Mouse (Mus musculus) heart, postnatal 25 days (tissue): ENCODE data around the gene Gm20388. TPM values are rescaled to one million over a fixed set of nuclear protein-coding genes. Genes with fewer than 3 reads are reported as not detected.
"Not testable (repeated sequence)": the region's sequence is repeated elsewhere in the genome, so short reads cannot be mapped to it uniquely, and the experiment has no call there.

ENCODE experiments used
- DNase-seq: peaks from one replicate; pipeline ENCODE4 v3.0.0; 2022; ENCODE audit warnings: low spot score
- intact Hi-C: fragments of 180-260 bp; cut with DNase I; formaldehyde crosslinking; loops from one replicate; pipeline ENCODE4 v1.15.1; 2025
- total RNA-seq, 2 experiments: library from RNA; stranded (reverse); gene quantifications; 2 replicates each; pipeline ENCODE4 v1.2.3; 2021

The Gm20388 gene
- total RNA-seq, 2 experiments from 2014 or later = 2.7 TPM; not detected in 1

DNA sequence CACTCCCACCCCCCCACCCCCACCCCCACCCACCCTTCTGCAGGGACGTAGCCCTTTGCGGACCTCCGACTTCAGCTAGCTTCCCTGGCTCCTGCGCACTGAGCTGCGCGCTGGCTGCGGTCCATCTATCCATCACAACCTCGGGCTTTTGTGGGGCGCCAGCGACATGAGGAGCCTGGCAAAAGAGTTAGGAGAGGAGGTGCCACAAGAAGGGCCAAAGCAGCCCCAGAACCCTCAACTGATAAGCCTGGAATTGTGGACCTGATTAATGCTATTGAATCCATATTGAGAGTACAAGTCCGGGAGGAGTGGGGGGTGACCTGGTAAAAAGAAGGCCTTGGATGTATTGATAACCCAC lies 3604.9 kb downstream of the Gm20388 start:
- intact Hi-C loops = no loop called here
- DNase-seq = no peak

DNA sequence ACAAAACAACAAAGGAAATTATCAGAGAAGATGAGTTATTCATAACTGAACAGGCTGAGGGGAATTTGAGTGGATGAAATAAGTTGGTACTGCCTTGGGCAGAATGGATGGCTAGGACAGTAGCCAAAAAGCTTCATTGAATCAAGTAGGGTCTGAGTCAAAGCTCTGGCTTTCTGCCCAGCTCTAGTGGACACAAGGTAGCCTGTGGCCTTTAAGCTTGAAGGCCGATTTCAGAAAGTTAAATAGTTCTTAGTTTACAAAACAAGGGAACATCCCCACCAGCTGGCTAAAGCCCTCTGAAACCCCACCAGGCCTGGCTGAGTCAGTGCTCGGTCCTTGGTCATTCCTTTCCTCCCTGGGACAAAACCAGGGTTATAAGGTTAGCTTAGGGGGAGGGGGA lies 3606.0 kb downstream of the Gm20388 start:
- intact Hi-C loops = no loop called here

DNA sequence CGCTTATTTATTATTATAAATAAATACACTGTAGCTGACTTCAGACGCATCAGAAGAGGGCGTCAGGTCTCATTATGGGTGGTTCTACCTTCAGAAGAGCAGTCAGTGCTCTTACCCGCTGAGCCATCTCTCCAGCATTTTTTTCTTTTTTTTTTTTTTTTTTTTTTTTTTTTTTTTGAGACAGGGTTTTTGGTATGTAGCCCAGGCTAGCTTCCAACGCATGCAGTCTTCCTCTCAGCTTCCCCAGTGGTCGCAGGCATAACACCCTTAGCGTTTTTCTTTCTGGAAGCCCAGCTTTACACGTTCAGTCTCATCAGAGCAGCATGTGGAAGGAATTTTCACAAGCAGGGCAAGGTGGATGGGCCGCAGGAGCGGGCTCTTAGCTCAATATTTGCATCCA lies 3607.5 kb downstream of the Gm20388 start:
- intact Hi-C loops = no loop called here
- no peak for DNase-seq

More for the DNA sequence above, 3606.0 kb downstream of the Gm20388 start:
- DNase-seq = no peak

DNA sequence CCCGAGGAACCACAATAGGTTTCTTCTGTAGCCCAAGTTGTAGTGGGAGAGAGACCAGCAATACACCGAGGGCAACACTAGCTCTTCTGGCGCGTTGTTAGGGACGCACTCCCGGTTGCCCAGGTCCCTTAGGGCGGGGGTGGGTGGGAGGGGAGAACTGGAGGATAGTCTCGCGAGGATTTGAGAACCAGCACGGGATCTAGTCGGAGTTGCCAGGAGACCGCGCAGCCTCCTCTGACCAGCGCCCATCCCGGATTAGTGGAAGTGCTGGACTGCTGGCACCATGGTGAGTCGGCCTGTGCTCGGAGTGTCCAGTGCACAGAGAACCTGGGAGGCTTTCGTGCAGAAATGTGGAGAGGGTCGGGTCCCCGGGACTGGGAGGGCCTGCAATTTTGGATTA lies 3608.0 kb downstream of the Gm20388 start, which contains the start of gene Gas8:
Gene Gas8 (plus strand): TSS at position 168 of the 400 bp plus-strand sequence.
- peak; percentile 82 for DNase-seq
- intact Hi-C loops = no loop called here

DNA sequence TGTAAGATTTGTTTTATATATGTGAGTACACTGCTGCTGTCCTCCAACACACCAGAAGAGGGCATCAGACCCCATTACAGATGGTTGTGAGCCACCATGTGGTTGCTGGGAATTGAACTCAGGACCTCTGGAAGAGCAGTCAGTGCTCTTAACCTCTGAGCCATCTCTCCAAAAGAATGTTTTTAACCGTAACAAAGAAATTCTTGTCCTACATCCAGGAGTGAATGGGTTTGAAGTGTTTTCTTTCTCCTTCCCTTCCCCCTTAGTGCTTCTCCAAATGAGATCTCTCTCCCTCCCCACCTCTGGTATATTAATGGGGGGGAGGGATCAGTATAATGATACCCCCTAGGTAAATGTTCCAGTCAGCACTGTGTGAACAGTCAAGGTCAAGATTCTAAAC lies 3609.4 kb downstream of the Gm20388 start:
- DNase-seq, intact Hi-C loops: not testable (repeated sequence)

DNA sequence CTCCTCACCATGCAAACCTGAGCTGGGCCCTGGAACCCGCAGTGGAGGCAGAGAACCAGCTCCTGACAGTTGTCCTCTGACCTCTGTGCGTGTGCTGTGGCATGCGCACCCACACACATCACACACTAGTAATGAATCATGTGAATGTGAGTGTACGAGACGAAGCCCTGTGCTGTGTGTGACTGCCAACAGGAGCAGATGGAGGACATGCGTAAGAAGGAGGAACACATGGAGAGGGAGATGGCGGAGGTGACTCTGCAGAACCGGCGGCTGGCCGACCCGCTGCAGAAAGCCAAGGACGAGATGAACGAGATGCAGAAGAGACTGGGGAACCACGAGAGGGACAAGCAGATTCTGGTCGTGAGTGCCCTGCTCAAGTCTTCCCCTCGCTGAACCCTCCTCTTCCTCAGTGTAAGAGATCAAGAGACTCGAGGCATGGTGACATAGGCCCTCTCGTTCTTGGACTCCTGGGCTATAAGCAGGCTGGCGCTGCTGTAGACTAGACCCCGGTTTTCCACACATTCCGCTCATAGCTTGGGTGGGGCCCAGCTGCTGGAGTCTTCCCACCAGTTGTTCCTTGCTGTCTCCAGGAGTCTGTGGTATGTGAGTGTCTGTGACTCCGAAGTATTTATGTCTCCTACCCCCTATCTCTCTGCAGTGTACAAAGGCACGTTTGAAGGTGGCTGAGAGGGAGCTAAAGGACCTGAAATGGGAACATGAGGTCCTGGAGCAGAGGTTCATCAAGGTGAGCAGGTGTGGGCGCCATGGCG lies 3617.3 kb downstream of the Gm20388 start:
- intact Hi-C loops = no loop called here
- DNase-seq = no peak

DNA sequence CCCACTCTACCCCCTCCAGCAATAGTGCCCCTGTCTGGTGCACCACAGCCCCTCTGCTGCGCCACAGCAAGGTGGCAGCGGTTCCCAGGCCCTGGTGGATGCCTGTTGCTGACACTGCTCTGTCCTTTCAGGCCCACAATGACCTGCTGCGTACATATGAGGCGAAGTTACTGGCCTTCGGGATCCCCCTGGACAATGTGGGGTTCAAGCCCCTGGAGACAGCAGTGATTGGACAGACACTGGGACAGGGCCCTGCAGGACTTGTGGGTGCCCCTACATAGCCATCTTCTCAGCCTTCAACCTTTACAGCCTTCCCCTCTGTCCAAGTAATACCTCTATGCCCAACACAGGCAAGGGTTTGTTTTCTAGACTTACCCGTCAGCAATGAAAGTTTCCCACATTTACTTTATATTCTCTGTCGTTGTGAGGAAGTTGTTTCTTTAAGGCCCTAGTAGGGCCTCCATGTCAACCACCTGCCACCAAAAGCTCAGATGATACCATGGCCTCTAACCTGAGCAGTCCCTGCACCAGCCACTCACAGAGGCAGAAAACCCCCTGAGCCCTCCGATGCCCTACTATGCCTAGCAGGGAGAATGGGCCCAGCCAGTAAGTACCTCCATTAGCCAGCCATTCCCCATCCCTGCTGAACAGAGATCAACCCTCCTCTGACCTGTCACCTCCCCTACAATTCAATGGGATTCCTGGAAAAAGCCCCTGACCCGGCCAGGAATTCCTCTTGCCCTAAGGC lies 3625.8 kb downstream of the Gm20388 start:
- no peak for DNase-seq
- intact Hi-C loops = no loop called here

DNA sequence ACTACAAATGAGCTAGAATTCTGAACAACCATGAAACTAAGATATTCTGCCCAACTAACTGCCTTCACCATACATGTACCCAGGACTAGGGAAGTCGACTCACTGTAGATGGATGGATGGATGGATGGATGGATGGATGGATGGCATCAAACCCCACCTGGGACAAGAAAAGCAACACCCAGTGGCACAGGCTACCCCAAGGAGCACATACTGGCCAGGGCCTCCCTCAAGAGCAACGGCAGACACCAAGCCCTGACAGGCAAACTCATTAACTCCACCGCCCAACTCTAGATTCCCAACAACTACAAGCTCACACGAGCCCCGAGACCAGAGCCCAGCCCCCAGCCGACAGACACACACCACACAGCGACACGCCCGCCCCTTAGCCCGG lies 3626.3 kb downstream of the Gm20388 start:
- DNase-seq = no peak
- intact Hi-C loops = no loop called here

DNA sequence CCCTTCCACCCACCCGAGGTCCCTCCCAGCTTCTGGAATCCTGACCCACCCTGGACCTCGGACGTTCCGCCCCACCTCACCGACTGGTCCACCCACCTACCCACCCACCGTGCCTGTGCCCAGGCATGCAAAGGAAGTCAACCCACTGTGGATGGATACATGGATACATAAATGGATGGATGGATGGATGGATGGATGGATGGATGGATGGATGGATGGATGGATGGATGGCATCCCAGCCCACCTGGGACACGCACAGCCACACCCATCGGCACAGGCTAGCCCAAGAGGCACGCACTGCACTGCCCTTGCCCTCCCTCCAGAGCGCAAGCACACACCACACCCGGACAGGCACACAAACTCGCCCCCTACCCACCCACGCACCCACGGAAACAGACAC lies 3627.0 kb downstream of the Gm20388 start:
- peak; percentile 34 for DNase-seq
- intact Hi-C loops = not testable (repeated sequence)

DNA sequence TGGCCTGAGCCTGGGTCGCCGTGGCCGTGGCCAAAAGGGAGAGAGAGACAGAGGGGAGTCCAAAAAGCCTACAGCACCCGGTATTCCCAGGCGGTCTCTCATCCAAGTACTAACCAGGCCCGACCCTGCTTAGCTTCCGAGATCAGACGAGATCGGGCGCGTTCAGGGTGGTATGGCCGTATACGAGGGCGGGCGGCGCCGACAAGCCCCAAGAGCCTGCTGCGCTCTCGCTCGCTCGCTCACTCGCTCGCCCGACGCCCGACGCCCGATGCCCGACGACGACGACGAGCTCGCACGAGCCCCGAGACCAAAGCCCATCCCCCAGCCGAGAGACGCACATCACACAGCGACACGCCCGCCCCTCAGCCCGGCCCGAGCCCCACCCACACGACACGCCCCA lies 3653.6 kb downstream of the Gm20388 start:
- intact Hi-C loops, DNase-seq: not testable (repeated sequence)

DNA sequence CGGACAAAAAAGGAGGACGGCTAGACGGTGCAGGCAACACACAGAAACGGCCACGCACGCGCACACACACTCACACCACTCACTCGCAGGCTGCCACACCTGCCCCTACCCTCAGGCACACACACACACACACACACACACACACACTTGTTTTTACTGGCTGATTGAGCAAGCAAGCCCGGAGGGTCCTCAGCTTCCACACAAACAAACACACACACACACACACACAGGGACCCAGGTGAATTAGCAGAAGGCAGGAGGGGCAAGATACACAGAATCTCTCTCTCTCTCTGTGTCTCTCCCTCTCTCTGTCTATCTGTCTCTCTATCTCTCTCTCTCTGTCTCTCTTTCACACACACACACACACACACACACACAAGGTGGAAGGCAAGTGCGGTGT lies 3664.7 kb downstream of the Gm20388 start:
- intact Hi-C loops = not testable (repeated sequence)

DNA sequence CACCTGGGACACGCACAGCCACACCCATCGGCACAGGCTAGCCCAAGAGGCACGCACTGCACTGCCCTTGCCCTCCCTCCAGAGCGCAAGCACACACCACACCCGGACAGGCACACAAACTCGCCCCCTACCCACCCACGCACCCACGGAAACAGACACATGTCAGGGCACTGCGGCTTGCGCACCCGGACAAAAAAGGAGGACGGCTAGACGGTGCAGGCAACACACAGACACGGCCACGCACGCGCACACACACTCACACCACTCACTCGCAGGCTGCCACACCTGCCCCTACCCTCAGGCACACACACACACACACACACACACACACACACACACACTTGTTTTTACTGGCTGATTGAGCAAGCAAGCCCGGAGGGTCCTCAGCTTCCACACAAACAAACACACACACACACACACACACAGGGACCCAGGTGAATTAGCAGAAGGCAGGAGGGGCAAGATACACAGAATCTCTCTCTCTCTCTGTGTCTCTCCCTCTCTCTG lies 3690.1 kb downstream of the Gm20388 start:
- DNase-seq = peak; percentile 49

More for the DNA sequence above, 3664.7 kb downstream of the Gm20388 start:
- not testable (repeated sequence) for DNase-seq

DNA sequence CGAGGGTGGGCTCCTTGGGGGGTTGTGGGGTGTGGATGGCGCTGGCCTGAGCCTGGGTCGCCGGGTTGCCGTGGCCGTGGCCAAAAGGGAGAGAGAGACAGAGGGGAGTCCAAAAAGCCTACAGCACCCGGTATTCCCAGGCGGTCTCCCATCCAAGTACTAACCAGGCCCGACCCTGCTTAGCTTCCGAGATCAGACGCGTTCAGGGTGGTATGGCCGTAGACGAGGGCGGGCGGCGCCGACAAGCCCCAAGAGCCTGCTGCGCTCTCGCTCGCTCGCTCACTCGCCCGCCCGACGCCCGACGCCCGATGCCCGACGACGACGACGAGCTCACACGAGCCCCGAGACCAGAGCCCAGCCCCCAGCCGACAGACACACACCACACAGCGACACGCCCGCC lies 3690.8 kb downstream of the Gm20388 start:
- DNase-seq, intact Hi-C loops: not testable (repeated sequence)

More for the DNA sequence above, 3690.1 kb downstream of the Gm20388 start:
- intact Hi-C loops = not testable (repeated sequence)

DNA sequence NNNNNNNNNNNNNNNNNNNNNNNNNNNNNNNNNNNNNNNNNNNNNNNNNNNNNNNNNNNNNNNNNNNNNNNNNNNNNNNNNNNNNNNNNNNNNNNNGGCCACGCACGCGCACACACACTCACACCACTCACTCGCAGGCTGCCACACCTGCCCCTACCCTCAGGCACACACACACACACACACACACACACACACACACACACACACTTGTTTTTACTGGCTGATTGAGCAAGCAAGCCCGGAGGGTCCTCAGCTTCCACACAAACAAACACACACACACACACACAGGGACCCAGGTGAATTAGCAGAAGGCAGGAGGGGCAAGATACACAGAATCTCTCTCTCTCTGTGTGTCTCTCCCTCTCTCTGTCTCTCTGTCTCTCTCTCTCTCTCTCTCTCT lies 3702.0 kb downstream of the Gm20388 start:
- DNase-seq, intact Hi-C loops: not testable (repeated sequence)

DNA sequence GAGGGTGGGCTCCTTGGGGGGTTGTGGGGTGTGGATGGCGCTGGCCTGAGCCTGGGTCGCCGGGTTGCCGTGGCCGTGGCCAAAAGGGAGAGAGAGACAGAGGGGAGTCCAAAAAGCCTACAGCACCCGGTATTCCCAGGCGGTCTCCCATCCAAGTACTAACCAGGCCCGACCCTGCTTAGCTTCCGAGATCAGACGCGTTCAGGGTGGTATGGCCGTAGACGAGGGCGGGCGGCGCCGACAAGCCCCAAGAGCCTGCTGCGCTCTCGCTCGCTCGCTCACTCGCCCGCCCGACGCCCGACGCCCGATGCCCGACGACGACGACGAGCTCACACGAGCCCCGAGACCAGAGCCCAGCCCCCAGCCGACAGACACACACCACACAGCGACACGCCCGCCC lies 3712.9 kb downstream of the Gm20388 start:
- DNase-seq, intact Hi-C loops: not testable (repeated sequence)

DNA sequence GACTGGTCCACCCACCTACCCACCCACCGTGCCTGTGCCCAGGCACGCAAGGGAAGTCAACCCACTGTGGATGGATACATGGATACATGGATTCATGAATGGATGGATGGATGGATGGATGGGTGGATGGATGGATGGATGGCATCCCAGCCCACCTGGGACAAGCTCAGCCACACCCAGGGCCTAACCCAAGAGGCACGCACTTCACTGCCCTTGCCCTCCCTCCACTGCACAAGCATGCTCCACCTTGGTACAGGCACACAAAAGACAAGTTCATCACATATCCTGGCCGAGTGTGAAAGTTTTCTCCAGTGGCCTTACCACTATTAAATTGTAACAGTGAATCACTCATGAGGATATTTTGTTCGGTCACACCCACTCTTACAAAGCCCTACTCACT lies 3713.6 kb downstream of the Gm20388 start:
- intact Hi-C loops = no loop called here
- no peak for DNase-seq

DNA sequence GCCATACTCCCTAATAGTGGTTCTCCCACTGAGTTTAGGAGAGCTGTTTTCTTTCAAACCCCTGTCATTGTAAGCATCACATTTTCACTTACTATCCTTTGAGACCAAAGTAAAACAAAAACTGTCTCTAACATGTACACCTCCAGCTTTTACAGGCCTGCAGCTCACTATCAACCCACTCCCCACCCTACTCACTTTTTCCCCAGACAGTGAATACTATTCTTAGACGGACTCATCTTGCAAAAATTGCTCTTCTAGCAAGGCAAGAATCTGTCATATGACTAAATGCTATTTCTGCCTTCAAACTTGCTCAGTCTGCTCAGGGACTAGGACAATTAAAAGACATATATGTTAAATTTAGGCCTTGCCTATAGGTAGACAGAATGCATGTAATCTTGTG lies 3714.1 kb downstream of the Gm20388 start:
- intact Hi-C loops = loop anchor here (5.0 kb wide), 1 partner anchor 142 kb away; no protein-coding TSS in a partner anchor
- no peak for DNase-seq

DNA sequence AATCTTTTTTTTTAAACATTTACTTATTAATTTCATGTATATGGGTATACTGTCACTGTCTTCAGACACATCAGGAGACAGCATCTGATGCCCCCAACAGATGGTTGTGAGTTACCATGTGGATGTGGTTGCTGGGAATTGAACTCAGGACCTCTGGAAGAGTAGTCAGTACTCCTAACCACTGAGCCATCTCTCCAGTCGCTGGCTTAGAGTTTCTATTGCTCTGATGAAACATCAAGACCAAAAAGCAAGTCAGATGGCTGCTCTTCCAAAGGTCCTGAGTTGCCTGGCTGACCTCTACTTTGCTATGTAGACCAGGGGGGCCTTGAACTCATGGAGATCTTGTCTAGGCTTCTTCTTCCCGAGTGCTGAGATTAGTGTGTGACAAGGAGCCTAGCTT lies 3715.1 kb downstream of the Gm20388 start:
- intact Hi-C loops = loop anchor here (5.0 kb wide), 1 partner anchor 143 kb away; no protein-coding TSS in a partner anchor
- DNase-seq = no peak

DNA sequence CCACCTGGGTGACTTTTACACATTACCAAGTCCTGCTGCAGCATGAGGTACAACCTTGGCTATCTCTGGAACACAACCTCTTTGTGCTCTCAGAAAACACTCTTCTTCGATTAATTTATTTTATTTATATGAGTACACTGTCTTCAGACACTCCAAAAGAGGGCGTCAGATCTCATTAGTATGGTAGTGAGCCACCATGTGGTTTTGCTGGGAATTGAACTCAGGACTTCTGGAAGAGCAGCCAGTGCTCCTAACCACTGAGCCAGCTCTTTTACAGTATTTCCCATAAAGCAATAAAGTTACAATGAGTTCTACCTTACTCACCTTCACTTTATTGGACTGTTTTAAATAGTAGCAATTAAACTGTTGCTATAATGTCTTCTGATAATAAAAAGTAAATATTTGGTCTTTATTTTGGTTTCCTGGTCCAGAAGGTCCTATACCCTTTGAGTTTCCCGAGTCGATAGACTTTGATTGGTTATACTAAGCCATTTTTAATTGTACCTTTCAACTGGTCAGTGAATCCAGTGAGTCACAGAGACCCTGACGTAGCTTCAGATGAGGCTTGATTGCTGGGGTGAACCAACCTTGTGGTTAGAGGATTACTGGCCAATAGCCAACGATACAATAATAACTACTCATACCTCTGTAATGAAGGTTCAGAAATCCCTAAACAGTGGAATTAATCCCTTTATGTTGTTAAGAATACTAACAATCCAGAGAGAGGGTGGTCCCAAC lies 3716.9 kb downstream of the Gm20388 start:
- intact Hi-C loops = loop anchor here (5.0 kb wide), 1 partner anchor 145 kb away; no protein-coding TSS in a partner anchor
- DNase-seq = no peak
